Mouse (Mus musculus) forebrain, embryonic 13.5 days (tissue): ENCODE results near the gene Abcf1. TPM values are rescaled to one million over a fixed set of nuclear protein-coding genes. Genes with fewer than 3 reads are reported as not detected.
"Not testable (repeated sequence)": the region's sequence is repeated elsewhere in the genome, so short reads cannot be mapped to it uniquely, and the experiment has no call there.

Experiments used
- ATAC-seq: fragments of 200-750 bp; cut with Nextera tagmentation; 2 replicates; pipeline ENCODE4 v1.8.0; 2017
- H3K27ac ChIP-seq: fragments of 300-500 bp; sonication (generic); 2 replicates; pipeline ENCODE4 v1.5.1; 2015; ENCODE audit warnings: inconsistent platforms, mild to moderate bottlenecking, moderate library complexity
- H3K27me3 ChIP-seq: fragments of 300-500 bp; sonication (generic); 2 replicates; pipeline ENCODE4 v1.6.1; 2015; ENCODE audit warnings: mild to moderate bottlenecking, inconsistent platforms
- H3K36me3 ChIP-seq: fragments of 300-500 bp; sonication (generic); 2 replicates; pipeline ENCODE4 v1.6.1; 2015; ENCODE audit warnings: mild to moderate bottlenecking, inconsistent platforms; ENCODE audit not compliant: poor library complexity, severe bottlenecking
- H3K4me1 ChIP-seq: fragments of 300-500 bp; sonication (generic); 2 replicates; pipeline ENCODE4 v1.6.1; 2015; ENCODE audit warnings: inconsistent platforms
- H3K4me2 ChIP-seq: fragments of 300-500 bp; sonication (generic); 2 replicates; pipeline ENCODE4 v1.6.1; 2015; ENCODE audit warnings: inconsistent platforms, mild to moderate bottlenecking, moderate library complexity
- H3K4me3 ChIP-seq: fragments of 300-500 bp; sonication (generic); 2 replicates; pipeline ENCODE4 v1.5.1; 2015; ENCODE audit warnings: mild to moderate bottlenecking, inconsistent platforms
- H3K9ac ChIP-seq: fragments of 300-500 bp; sonication (generic); 2 replicates; pipeline ENCODE4 v1.6.1; 2015; ENCODE audit warnings: mild to moderate bottlenecking, inconsistent platforms
- H3K9me3 ChIP-seq: fragments of 300-500 bp; sonication (generic); replicated peaks from 2 replicates; pipeline ENCODE4 v1.6.1; 2016; ENCODE audit warnings: inconsistent platforms
- WGBS: fragments of 180-500 bp; shearing (Covaris S2); methylation state at CpG from one replicate; pipeline ENCODE4 v1.1.7; 2015; 5-methylcytosine and 5-hydroxymethylcytosine counted together
- polyA plus RNA-seq: library from polyadenylated mRNA; unstranded; fragments of >200 nt; fragmentation: Nextera tagmentation; extraction: Ambion mirVana; gene quantifications from 2 replicates; pipeline ENCODE4 v1.2.1, GENCODE M21; 2015

The Abcf1 gene
- 108 and 120 TPM in 2 replicates for polyA plus RNA-seq

GRCm38 (mm10) chr17:35969418-35970389, at the start of gene Abcf1:
Gene Abcf1, minus strand, starts transcription at chr17:35969761.
- ATAC-seq: peak; percentile 96
- H3K4me3 ChIP-seq: peak within 1 kb of the TSS; percentile 77
- H3K27me3 ChIP-seq: no peaks in the 10 kb centered on the region
- H3K36me3 ChIP-seq: peaks cover 42% of the 10 kb centered on the region
- H3K9me3 ChIP-seq: no peaks in the 10 kb centered on the region
- under 1% methylated on average over 68 of the region's 68 CpGs for WGBS
- H3K9ac ChIP-seq: peak within 1 kb of the TSS; percentile 81
- H3K4me1 ChIP-seq: peaks cover 25% of the 10 kb centered on the region
- H3K4me2 ChIP-seq: peak within 1 kb of the TSS; percentile 79
- peak within 1 kb of the TSS; percentile 72 for H3K27ac ChIP-seq

DNA sequence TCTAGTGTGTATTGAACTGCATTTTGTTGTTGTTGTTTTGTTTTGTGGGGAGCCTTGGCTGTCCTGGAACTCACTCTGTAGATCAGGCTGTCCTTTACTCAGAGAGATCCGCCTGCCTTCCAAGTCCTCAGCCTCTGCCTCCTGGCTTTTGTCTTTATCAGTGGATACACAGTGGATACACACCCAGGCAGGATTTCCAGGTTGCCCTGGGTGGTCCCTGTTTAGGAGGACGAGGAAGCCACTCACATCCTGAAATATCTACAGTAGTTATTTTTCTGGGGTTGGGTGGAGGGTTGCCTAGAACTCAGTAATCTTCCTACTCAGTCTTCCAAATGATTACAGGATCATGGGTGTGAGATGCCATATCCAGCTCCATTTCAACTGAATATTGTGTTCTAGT, 49.4 kb upstream of the Abcf1 start:
- WGBS: 81% methylated on average over 2 of the region's 2 CpGs

DNA sequence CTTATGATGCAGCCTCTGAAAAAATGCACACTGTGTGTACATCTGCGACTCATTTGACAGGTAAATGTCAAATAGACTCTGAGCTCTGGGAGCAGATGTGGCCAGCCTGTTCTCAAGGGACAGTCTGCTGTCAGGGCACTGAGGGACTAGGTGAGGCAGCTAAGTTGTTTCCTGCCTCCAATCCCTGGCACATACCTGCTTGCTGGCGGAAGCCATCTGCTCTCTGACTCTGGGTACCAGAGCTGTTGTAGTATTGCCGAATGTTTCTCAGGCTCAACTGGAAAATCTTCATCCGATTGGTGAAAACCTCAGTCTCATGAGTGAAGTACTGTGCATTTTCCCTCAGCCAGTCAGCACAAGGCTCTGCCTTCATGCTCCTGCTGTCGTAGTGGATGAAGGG, 47.5 kb upstream of the Abcf1 start:
- WGBS: 92% methylated on average over 5 of the region's 5 CpGs
- H3K4me1 ChIP-seq: peaks cover 5% of the 10 kb centered on the region; the same call in 1 of the 2 replicates
- H3K27me3 ChIP-seq: no peaks in the 10 kb centered on the region
- no peak overlapping the region for H3K4me3 ChIP-seq
- H3K27ac ChIP-seq: no peak overlapping the region
- peaks cover 19% of the 10 kb centered on the region for H3K36me3 ChIP-seq
- ATAC-seq: no peak
- H3K4me2 ChIP-seq: no peak overlapping the region
- H3K9ac ChIP-seq: no peak overlapping the region
- no peaks in the 10 kb centered on the region for H3K9me3 ChIP-seq

More for the DNA sequence above, 49.4 kb upstream of the Abcf1 start:
- no peak overlapping the region for H3K9ac ChIP-seq
- no peak overlapping the region for H3K27ac ChIP-seq
- no peaks in the 10 kb centered on the region for H3K27me3 ChIP-seq
- H3K4me2 ChIP-seq: no peak overlapping the region
- H3K4me3 ChIP-seq: no peak overlapping the region
- peaks cover 5% of the 10 kb centered on the region; the same call in 1 of the 2 replicates for H3K4me1 ChIP-seq
- H3K9me3 ChIP-seq: no peaks in the 10 kb centered on the region
- H3K36me3 ChIP-seq: peaks cover 19% of the 10 kb centered on the region
- ATAC-seq: no peak

- 93% methylated on average over 5 of the region's 5 CpGs for WGBS
- H3K27me3 ChIP-seq: no peaks in the 10 kb centered on the region
- H3K9me3 ChIP-seq: no peaks in the 10 kb centered on the region
- no peak overlapping the region for H3K4me2 ChIP-seq
- no peak overlapping the region for H3K27ac ChIP-seq
- no peak for ATAC-seq
- H3K4me3 ChIP-seq: no peak overlapping the region
- no peak overlapping the region for H3K9ac ChIP-seq
- no peaks in the 10 kb centered on the region for H3K4me1 ChIP-seq
- H3K36me3 ChIP-seq: peaks cover 19% of the 10 kb centered on the region
These were observed 45.4 kb upstream of the Abcf1 start for GRCm38 (mm10) chr17:36014977-36015376.

DNA sequence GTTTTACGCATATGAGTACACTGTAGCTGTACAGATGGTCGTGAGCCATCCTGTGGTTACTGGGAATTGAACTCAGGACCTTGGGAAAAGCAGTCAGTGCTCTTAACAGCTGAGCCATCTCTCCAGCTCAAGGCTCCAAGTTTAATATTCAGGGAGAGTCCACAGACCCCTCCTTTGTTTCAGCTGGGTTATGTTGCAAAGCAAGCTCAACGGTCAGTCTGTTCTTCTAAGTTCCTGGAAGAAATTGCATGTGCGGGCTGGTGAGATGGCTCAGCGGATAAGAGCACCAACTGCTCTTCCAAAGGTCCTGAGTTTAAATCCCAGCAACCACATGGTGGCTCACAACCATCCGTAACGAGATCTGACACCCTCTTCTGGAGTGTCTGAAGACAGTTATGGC, 34.8 kb upstream of the Abcf1 start:
- H3K9me3 ChIP-seq: not testable (repeated sequence)

GRCm38 (mm10) chr17:36003331-36003730, 33.8 kb upstream of the Abcf1 start:
- Histone ChIP-seq H3K36me3 (peaks cover 6% of the 10 kb centered on the region; the same call in 1 of the 2 replicates), H3K4me1 (no peaks in the 10 kb centered on the region), H3K4me3 (no peak overlapping the region), H3K27ac (no peak overlapping the region), H3K9me3 (no peaks in the 10 kb centered on the region), H3K9ac (no peak overlapping the region), H3K4me2 (no peak overlapping the region), H3K27me3 (no peaks in the 10 kb centered on the region)
- ATAC-seq: no peak
- whole genome bisulfite sequencing: 96% methylated on average over 7 of the region's 7 CpGs

More for the DNA sequence above, 34.8 kb upstream of the Abcf1 start:
- not testable (repeated sequence) for H3K4me3 ChIP-seq, H3K9ac ChIP-seq, H3K4me2 ChIP-seq, ATAC-seq, H3K27me3 ChIP-seq, H3K27ac ChIP-seq, H3K36me3 ChIP-seq, H3K4me1 ChIP-seq
- 89% methylated on average over 7 of the region's 7 CpGs for WGBS

- Histone ChIP-seq H3K27me3 (no peaks in the 10 kb centered on the region), H3K9me3 (no peaks in the 10 kb centered on the region), H3K4me2 (no peak overlapping the region), H3K4me1 (peaks cover 8% of the 10 kb centered on the region; the same call in 1 of the 2 replicates), H3K9ac (no peak overlapping the region), H3K4me3 (no peak overlapping the region), H3K27ac (no peak overlapping the region), H3K36me3 (peaks cover 6% of the 10 kb centered on the region; the same call in 1 of the 2 replicates)
- 96% methylated on average over 6 of the region's 6 CpGs for WGBS
- ATAC-seq: no peak
These were observed 32.4 kb upstream of the Abcf1 start for GRCm38 (mm10) chr17:36001966-36002365.

GRCm38 (mm10) chr17:36001121-36001897, 31.7 kb upstream of the Abcf1 start:
- Histone ChIP-seq H3K4me2 (no peak overlapping the region), H3K4me1 (peaks cover 10% of the 10 kb centered on the region; the same call in 1 of the 2 replicates), H3K4me3 (no peak overlapping the region), H3K9me3 (no peaks in the 10 kb centered on the region), H3K27ac (no peak overlapping the region), H3K9ac (no peak overlapping the region), H3K27me3 (no peaks in the 10 kb centered on the region), H3K36me3 (peaks cover 5% of the 10 kb centered on the region; the same call in 1 of the 2 replicates)
- no peak for ATAC-seq
- WGBS: 97% methylated on average over 12 of the region's 12 CpGs

DNA sequence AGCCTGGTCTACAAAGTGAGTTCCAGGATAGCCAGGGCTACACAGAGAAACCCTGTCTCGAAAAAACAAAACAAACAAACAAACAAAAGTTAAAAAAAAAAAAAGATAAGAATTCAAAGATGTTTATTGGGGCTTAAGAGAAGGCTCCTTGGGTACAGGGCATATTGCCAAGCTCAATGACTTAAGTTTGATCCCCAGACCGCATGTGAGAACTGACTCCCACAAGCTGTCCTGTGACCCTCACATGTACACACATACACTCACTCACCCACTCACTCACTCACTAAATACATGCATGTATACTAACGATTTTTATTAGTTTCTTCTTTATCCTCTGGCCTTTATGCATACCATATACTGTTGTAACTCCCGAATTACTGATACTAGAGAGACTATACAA, 30.8 kb upstream of the Abcf1 start:
- Histone ChIP-seq H3K4me3 (no peak overlapping the region), H3K4me2 (no peak overlapping the region), H3K9me3 (no peaks in the 10 kb centered on the region), H3K9ac (no peak overlapping the region), H3K27ac (no peak overlapping the region), H3K36me3 (no peaks in the 10 kb centered on the region), H3K27me3 (no peaks in the 10 kb centered on the region), H3K4me1 (peaks cover 19% of the 10 kb centered on the region)
- no peak for ATAC-seq
- 90% methylated on average over 4 of the region's 4 CpGs for WGBS

DNA sequence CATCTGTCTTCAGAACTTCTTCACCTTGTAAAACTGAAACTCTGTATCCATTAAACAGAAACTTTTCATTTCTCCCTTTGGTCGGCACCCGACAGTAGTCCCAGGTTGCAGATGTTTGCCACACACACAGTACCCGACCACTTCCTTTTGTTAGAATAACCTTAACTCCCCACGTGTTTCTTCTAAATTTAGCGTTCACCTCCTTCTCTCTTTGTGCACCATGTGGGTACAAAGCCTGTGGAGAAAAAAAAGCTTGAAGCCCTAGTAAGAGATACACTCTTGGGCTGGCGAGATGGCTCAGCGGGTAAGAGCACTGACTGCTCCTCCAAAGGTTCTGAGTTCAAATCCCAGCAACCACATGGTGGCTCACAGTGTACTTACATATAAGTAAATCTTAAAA, 29.8 kb upstream of the Abcf1 start:
- Histone ChIP-seq H3K4me3 (no peak overlapping the region), H3K27ac (no peak overlapping the region), H3K9ac (no peak overlapping the region), H3K4me1 (peaks cover 20% of the 10 kb centered on the region), H3K4me2 (no peak overlapping the region), H3K27me3 (no peaks in the 10 kb centered on the region), H3K9me3 (no peaks in the 10 kb centered on the region), H3K36me3 (no peaks in the 10 kb centered on the region)
- 91% methylated on average over 7 of the region's 7 CpGs for WGBS
- no peak for ATAC-seq

- Histone ChIP-seq H3K27me3 (no peaks in the 10 kb centered on the region), H3K4me3 (no peak overlapping the region), H3K9me3 (no peaks in the 10 kb centered on the region), H3K4me1 (peaks cover 20% of the 10 kb centered on the region), H3K36me3 (no peaks in the 10 kb centered on the region), H3K9ac (no peak overlapping the region), H3K4me2 (no peak overlapping the region), H3K27ac (no peak overlapping the region)
- ATAC-seq: no peak
- 80% methylated on average over 6 of the region's 6 CpGs for WGBS
These were observed 29.2 kb upstream of the Abcf1 start for GRCm38 (mm10) chr17:35998545-35999305.
